Mouse (Mus musculus): Measurements from ENCODE around the gene Epn2.

GRCm38 (mm10) chr11:61618131-61618530 is 38.6 kb upstream of the Epn2 start:
- TF ChIP-seq EP300 (IDR thresholded peaks at IDR 0.05; ENCODE audit: low read length): no peak
- TF ChIP-seq ZNF384 (IDR thresholded peaks at IDR 0.05; ENCODE audit: low read depth, low read length): no peak
- no peak for TF ChIP-seq CTCF (conservative IDR thresholded peaks at IDR 0.05 in 1 of 2, IDR thresholded peaks at IDR 0.05 in 1 of 2; ENCODE audit: low read depth in 2 of 2, low read length in 2 of 2)
- TF ChIP-seq HCFC1 (IDR thresholded peaks at IDR 0.05; ENCODE audit: low read depth, low read length): no peak
- TF ChIP-seq ELF1 (IDR thresholded peaks at IDR 0.05; ENCODE audit: low read depth, low read length): no peak
- no peak for TF ChIP-seq KAT2A (IDR thresholded peaks at IDR 0.05; ENCODE audit: insufficient replicate concordance, low read length)
- no peak for TF ChIP-seq POLR2A (IDR thresholded peaks at IDR 0.05; ENCODE audit: low read depth, low read length)
- no peak for TF ChIP-seq MAFK (IDR thresholded peaks at IDR 0.05; ENCODE audit: insufficient replicate concordance, low read length)
- TF ChIP-seq ZKSCAN1 (IDR thresholded peaks at IDR 0.05; ENCODE audit: borderline replicate concordance, low read depth, low read length): no peak
- TF ChIP-seq SMC3 (IDR thresholded peaks at IDR 0.05; ENCODE audit: low read depth, low read length): no peak
- TF ChIP-seq E2F4 (IDR thresholded peaks at IDR 0.05; ENCODE audit: insufficient replicate concordance, low read depth, low read length): no peak
- no peak for TF ChIP-seq RAD21 (IDR thresholded peaks at IDR 0.05; ENCODE audit: low read depth, low read length)

Data from CH12.LX (cell line).